Mouse (Mus musculus) G1E (cell line): ENCODE measurements at regions not wholly inside any gene's neighbourhood (a gene's known extent, or its start where the extent isn't known, plus 50 kb on each side); places are given as distances from the start of the nearest gene placed in this dataset.
A peak's percentile ranks its signal among the peaks of the same experiment; 100 is the strongest.

Experiments
- ATAC-seq: 2 replicates; pipeline ENCODE4 v1.8.0; 2016; ENCODE audit warnings: mild to moderate bottlenecking; ENCODE audit not compliant: insufficient number of reproducible peaks, poor library complexity, low FRiP score, severe bottlenecking; ENCODE audit errors: extremely low read depth
- DNase-seq: peaks from one replicate; pipeline ENCODE4 v3.0.0; 2012; ENCODE audit warnings: low spot score
- H3K27me3 ChIP-seq: 2 replicates; pipeline ENCODE4 v1.6.1; 2012; ENCODE audit warnings: mild to moderate bottlenecking, low read length, inconsistent platforms; ENCODE audit not compliant: insufficient read depth
- H3K36me3 ChIP-seq: replicated peaks from 2 replicates; pipeline ENCODE3; 2012; ENCODE audit warnings: mild to moderate bottlenecking, inconsistent platforms
- H3K4me1 ChIP-seq: 2 replicates; pipeline ENCODE4 v1.6.1; 2012; ENCODE audit warnings: low read depth, low read length, inconsistent platforms, mixed read lengths; ENCODE audit not compliant: insufficient read depth
- H3K4me3 ChIP-seq: 2 replicates; pipeline ENCODE4 v1.5.1; 2012; ENCODE audit warnings: low read depth, mild to moderate bottlenecking, inconsistent platforms, low read length, moderate library complexity, mixed read lengths
- H3K9me3 ChIP-seq: replicated peaks from 2 replicates; pipeline ENCODE4 v1.6.1; 2012; ENCODE audit warnings: inconsistent platforms
- CTCF ChIP-seq: IDR thresholded peaks from 2 replicates; pipeline ENCODE4 v1.5.1; 2012; ENCODE audit warnings: low read depth, low read length, inconsistent platforms, mixed read lengths
- GATA1 ChIP-seq: IDR thresholded peaks from 2 replicates; pipeline ENCODE4 v1.6.1; 2012; ENCODE audit warnings: borderline replicate concordance, low read length, inconsistent platforms, mixed read lengths
- GATA2 ChIP-seq: IDR thresholded peaks from 2 replicates; pipeline ENCODE4 v1.6.1; 2012; ENCODE audit warnings: low read depth, low read length, inconsistent platforms, borderline replicate concordance
- POLR2AphosphoS5 ChIP-seq: IDR thresholded peaks from 2 replicates; pipeline ENCODE4 v1.6.1; 2012; ENCODE audit warnings: low read depth, low read length, inconsistent platforms; ENCODE audit not compliant: insufficient replicate concordance
- TAL1 ChIP-seq: conservative IDR thresholded peaks from 2 replicates; pipeline ENCODE4 v1.6.1; 2012; ENCODE audit warnings: low read depth, low read length, inconsistent platforms, mixed read lengths

DNA sequence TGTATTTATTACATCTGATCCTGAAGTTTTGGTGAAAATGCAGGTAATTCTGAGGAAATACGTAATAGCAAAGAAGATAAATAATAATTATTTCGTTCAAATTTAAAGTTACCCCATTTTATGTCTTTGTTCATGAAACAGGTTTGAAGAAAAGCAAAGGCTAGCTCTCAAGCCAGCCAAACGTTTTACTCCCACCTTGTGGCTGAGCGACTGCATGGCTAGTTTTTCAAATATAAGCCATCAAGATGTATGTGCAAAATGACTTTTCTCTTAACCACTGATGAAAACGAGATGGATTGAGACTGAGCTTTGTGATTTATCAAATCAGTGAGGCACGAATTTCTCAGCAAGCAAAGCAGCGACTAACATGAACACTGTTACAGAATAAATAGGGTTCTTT is 736.5 kb upstream of the Foxg1 start:
- H3K36me3 ChIP-seq: no peaks in the 10 kb centered on the region
- no peak overlapping the region for H3K4me3 ChIP-seq
- H3K9me3 ChIP-seq: no peaks in the 10 kb centered on the region
- H3K27me3 ChIP-seq: no peaks in the 10 kb centered on the region
- H3K4me1 ChIP-seq: peaks cover 19% of the 10 kb centered on the region
- DNase-seq (peak; percentile 10), ATAC-seq (no peak)
- TF ChIP-seq GATA1 (no peak), POLR2AphosphoS5 (no peak), CTCF (no peak), TAL1 (no peak), GATA2 (no peak)

DNA sequence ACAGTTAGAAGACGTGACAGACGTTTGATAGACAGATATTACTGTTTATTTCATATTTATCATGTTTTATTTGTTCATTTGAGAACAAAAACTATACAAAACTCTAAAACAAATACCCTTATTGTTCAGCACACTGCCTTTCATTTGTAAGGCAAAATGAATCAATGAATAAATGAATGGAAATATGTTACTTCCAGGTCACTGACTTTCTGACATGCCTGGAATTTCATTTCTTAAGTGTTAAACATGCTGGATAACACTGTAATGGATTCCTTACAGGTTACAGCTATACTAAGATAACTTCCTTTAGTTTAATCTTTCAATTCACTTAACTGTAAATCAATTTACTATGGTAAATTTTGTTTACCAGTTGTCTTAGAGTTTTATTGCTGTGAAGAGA is 707.3 kb upstream of the Foxg1 start:
- Histone ChIP-seq H3K4me1 (no peaks in the 10 kb centered on the region), H3K4me3 (no peak overlapping the region), H3K9me3 (no peaks in the 10 kb centered on the region), H3K36me3 (no peaks in the 10 kb centered on the region), H3K27me3 (no peaks in the 10 kb centered on the region)
- DNase-seq (no peak), ATAC-seq (no peak)
- no peak for TF ChIP-seq GATA1
- no peak for TF ChIP-seq GATA2
- TF ChIP-seq POLR2AphosphoS5: no peak

DNA sequence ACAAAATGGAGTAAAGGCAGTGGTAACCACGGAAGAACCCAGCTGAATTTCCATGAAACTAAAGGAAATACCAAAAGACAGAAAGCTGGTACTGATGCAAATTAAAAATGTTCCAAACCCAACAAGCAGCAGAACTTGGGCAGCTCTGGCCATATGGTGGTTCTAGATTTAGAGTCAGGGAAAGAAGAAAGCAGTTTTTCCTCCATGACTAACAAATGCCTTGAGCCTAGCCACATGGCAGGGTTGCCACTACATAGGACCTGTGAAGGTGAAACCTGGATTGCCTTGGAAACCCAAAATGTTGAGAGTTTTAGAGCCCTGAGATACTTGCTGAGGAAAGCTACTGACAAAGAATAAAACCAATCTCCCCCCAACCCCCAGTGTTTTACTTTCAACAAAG is 701.5 kb upstream of the Foxg1 start:
- no peak for TF ChIP-seq TAL1
- TF ChIP-seq POLR2AphosphoS5: no peak
- TF ChIP-seq CTCF: no peak
- TF ChIP-seq GATA2: no peak
- TF ChIP-seq GATA1: no peak
- Histone ChIP-seq H3K9me3 (no peaks in the 10 kb centered on the region), H3K36me3 (no peaks in the 10 kb centered on the region), H3K27me3 (no peaks in the 10 kb centered on the region), H3K4me1 (peaks cover 4% of the 10 kb centered on the region), H3K4me3 (no peak overlapping the region)
- DNase-seq (no peak), ATAC-seq (no peak)

DNA sequence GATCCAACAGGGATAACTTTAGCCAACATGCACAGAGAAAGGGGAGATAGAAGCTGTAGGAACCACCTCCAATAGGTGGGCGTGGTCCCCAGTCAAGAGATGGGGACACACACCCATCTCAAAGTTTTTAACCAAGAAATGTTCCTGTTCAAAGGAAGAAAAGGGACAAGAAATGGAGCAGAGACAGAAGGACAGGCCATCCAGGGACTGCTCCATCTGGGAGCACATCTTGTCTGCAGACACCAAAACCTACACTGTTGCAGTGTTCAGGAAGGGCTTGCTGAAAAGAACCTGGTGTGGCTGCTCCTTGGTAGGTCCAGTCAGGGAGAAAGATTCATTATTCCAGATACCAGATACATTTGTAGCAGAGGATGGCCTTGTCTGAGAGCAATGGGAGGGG is 676.5 kb upstream of the Foxg1 start:
- TF ChIP-seq GATA1 (no peak), GATA2 (no peak), TAL1 (no peak), POLR2AphosphoS5 (no peak), CTCF (no peak)
- no peaks in the 10 kb centered on the region for H3K36me3 ChIP-seq
- no peaks in the 10 kb centered on the region; the same call in 1 of the 2 replicates for H3K4me1 ChIP-seq
- ATAC-seq: no peak
- H3K4me3 ChIP-seq: no peak overlapping the region
- H3K9me3 ChIP-seq: no peaks in the 10 kb centered on the region
- H3K27me3 ChIP-seq: no peaks in the 10 kb centered on the region
- DNase-seq: no peak

DNA sequence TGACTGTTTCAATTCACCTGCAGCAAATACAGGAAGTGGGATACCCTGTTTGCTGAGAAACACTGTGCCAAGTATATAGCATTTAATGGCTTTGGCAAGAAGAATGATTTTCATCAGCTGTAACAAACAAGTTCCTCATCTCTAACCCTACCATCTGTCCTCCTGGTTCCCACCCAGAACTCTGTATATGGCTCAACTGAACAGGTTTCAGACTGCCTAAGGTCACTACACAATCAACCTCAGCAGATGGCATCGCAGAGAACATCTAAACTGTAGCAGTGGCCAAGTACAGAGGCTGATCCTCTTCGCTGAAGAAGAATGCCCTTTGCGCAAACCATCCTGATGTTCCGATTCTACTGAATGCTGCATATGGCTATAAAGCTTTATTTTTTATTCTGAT is 668.8 kb upstream of the Foxg1 start:
- Histone ChIP-seq H3K27me3 (no peaks in the 10 kb centered on the region), H3K4me1 (peaks cover 4% of the 10 kb centered on the region), H3K4me3 (no peak overlapping the region), H3K9me3 (0 out of 2 replicates have a peak, but pooled peaks cover 2% of the 10 kb centered on the region), H3K36me3 (no peaks in the 10 kb centered on the region)
- DNase-seq (no peak), ATAC-seq (no peak)
- TF ChIP-seq CTCF (no peak), GATA2 (no peak), POLR2AphosphoS5 (no peak), GATA1 (no peak), TAL1 (no peak)

DNA sequence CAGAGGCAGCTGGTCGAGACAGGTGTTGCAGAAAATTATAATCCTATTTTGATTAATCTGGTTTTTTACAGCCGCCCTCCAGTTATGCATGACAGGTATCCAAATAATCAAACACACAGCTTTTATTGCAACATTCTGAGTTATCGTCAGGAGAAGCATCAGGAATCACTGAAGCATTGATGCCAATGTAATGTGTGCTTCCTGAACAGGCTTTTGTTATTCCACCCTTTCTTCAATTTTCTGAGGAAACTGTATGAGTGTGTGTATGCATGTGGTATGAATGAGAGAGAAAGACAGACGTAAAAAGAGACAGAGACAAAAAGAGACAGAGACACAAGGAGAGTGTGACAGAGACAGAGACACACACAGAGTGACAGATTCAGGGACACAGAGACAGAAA is 652.6 kb upstream of the Foxg1 start:
- H3K27me3 ChIP-seq: no peaks in the 10 kb centered on the region
- no peak overlapping the region for H3K4me3 ChIP-seq
- H3K36me3 ChIP-seq: no peaks in the 10 kb centered on the region
- no peak for ATAC-seq
- DNase-seq: no peak
- H3K9me3 ChIP-seq: no peaks in the 10 kb centered on the region
- H3K4me1 ChIP-seq: no peaks in the 10 kb centered on the region; the same call in 1 of the 2 replicates
- TF ChIP-seq GATA2: no peak
- no peak for TF ChIP-seq GATA1
- no peak for TF ChIP-seq TAL1
- no peak for TF ChIP-seq CTCF
- TF ChIP-seq POLR2AphosphoS5: no peak
